8 mouse cellular contexts compared by ENCODE assay signal in the genomic region with DNA sequence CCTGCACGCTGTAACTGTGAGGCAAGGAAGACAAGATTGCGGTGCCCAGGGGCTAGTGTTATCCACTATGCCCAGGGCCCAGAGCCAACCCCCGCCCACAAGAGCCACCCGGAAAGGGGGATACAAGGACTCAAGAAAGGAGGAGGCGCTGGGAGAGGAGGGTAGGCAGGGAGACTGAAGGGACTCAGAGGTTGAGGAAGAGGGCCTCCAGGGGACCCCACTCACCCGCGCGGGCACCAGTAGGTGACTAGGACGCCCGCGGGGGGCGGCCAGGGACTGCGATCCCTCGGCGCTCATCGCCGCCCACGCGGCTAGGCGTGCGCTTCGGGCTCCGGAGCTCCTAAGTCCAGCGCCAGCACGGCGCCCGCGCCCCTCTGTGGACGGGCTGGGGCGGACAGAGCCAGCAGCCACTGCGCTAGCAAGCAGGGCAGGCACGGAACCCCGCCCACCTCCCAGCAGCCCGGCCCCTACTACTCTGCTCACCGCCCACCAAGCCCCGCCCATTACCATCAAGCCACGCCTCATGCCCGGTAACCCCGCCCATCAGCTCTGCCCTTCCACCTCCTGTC. TPM values are rescaled to one million over a fixed set of nuclear protein-coding genes. Genes with fewer than 3 reads are reported as not detected.
DNase-seq lines count a peak whose midpoint lies in the region; ATAC-seq and TF ChIP-seq lines count a peak whose summit lies in the region.

Gene Sntg2 (minus strand): TSS at position 443 of the 569 bp plus-strand sequence.

- H3K4me1 ChIP-seq in embryonic facial prominence, embryonic 13.5 days, result peaks cover 7% of the 10 kb centered on the region
- no peaks in the 10 kb centered on the region for H3K4me1 ChIP-seq in heart, adult 2 months (ENCODE audit: control insufficient read depth, insufficient read depth, low read length)

- ATAC-seq in embryonic facial prominence, embryonic 13.5 days (ENCODE audit: insufficient number of reproducible peaks, insufficient read depth, low FRiP score, low TSS enrichment, low read depth), result peak; percentile 88
- ATAC-seq in erythroid progenitor cell, adult 5-6 weeks (replicated peaks; ENCODE audit: low FRiP score, poor library complexity, severe bottlenecking), result no peak

- peak; percentile 78 for DNase-seq in brain, adult 2 months (ENCODE audit: low read depth, low spot score)
- DNase-seq in heart, adult 2 months, result peak; percentile 75
- DNase-seq in kidney, adult 11 months, result peak; percentile 81
- peak; percentile 63 to 69 for DNase-seq in left cerebral cortex, postnatal 25 days (ENCODE audit: low spot score in 2 of 2)
- DNase-seq in mesoderm, embryonic 11.5 days (ENCODE audit: low read depth, low spot score), result peak; percentile 88
- peak; percentile 39 for DNase-seq in skeletal muscle tissue, adult 2 months (ENCODE audit: low read depth, low spot score)

- H3K4me2 ChIP-seq in embryonic facial prominence, embryonic 13.5 days, result peak within 1 kb of the TSS; percentile 98

- no peaks in the 10 kb centered on the region for H3K9me3 ChIP-seq in embryonic facial prominence, embryonic 13.5 days

- intact Hi-C loops in heart, adult 2 months (cut with DNase I), result loop anchor here (5.0 kb wide), 1 partner anchor 451 kb away; no protein-coding TSS in a partner anchor
- intact Hi-C loops in left cerebral cortex, postnatal 25 days (cut with DNase I), result loop anchor here (1.0 to 10.0 kb wide), 2 partner anchors 245 to 438 kb away; partner anchors contain the start of gene Pxdn

- peaks cover 27% of the 10 kb centered on the region for H3K27me3 ChIP-seq in embryonic facial prominence, embryonic 13.5 days
- no peaks in the 10 kb centered on the region; the same call in 1 of the 2 replicates for H3K27me3 ChIP-seq in heart, adult 2 months (ENCODE audit: control insufficient read depth, insufficient read depth, low read length)

- WGBS in embryonic facial prominence, embryonic 13.5 days, result under 1% methylated on average over 21 of the region's 39 CpGs
- 2% methylated on average over 39 of the region's 39 CpGs for WGBS in heart, adult 2 months

- H3K36me3 ChIP-seq in embryonic facial prominence, embryonic 13.5 days, result no peaks in the 10 kb centered on the region
- no peaks in the 10 kb centered on the region for H3K36me3 ChIP-seq in heart, adult 2 months (ENCODE audit: control insufficient read depth, insufficient read depth, low read length)

- TF ChIP-seq EP300 in heart, adult 2 months (IDR thresholded peaks at IDR 0.05; ENCODE audit: insufficient read depth, low read depth, low read length), result no peak

- TF ChIP-seq CTCF in heart, adult 2 months (IDR thresholded peaks at IDR 0.05), result peak; percentile 38

- no peak within 1 kb of the TSS for H3K27ac ChIP-seq in embryonic facial prominence, embryonic 13.5 days
- no peak within 1 kb of the TSS for H3K27ac ChIP-seq in heart, adult 2 months

- TF ChIP-seq POLR2A in heart, adult 2 months (IDR thresholded peaks at IDR 0.05; ENCODE audit: insufficient read depth, low read depth, low read length), result no peak

- H3K9ac ChIP-seq in embryonic facial prominence, embryonic 13.5 days, result peak within 1 kb of the TSS; percentile 69
- no peak within 1 kb of the TSS for H3K9ac ChIP-seq in heart, adult 2 months (ENCODE audit: low read depth, low read length)

- H3K79me2 ChIP-seq in heart, adult 2 months (replicated peaks; ENCODE audit: control insufficient read depth, insufficient read depth, low read length), result no peaks in the 10 kb centered on the region

- H3K4me3 ChIP-seq in embryonic facial prominence, embryonic 13.5 days, result peak within 1 kb of the TSS; percentile 51
- peak within 1 kb of the TSS; percentile 44 for H3K4me3 ChIP-seq in heart, adult 2 months

RNA-seq across cellular contexts. Expression of gene Sntg2, which starts in this region (rescaled TPM):
- polyA plus RNA-seq in embryonic facial prominence, embryonic 13.5 days (2015; fragmentation: Nextera tagmentation; extraction: Ambion mirVana), result 1.5 and 2.3 TPM in 2 replicates
- under 1 TPM; 0.29 to 0.48 TPM for total RNA-seq in heart, adult 2 months (2021)
- polyA plus RNA-seq in heart, adult 2 months (2012; rRNA removed), result 0.55 and 0.88 TPM in 2 replicates
- total RNA-seq in left cerebral cortex, postnatal 25 days (2021), result 1 to 10 TPM; 6.5 to 9.9 TPM
- not detected in 2 replicates for total RNA-seq in erythroid progenitor cell, adult 5-6 weeks (2015; ENCODE audit: low replicate concordance)
- not detected in 2 replicates for total RNA-seq in erythroid progenitor cell, adult 5-6 weeks (2017; ENCODE audit: low replicate concordance)

Comparison
In these comparisons a context has a peak if more than half of its experiments do, and no peak if none do; other contexts are left out.
1. RNA of gene Sntg2 (total RNA-seq): 6.5 to 9.9 TPM in left cerebral cortex, postnatal 25 days; 0.29 to 0.48 TPM in heart, adult 2 months and not detected in erythroid progenitor cell, adult 5-6 weeks; every median in the first group is over 4 times any median in the second.
2. Peak in DNase-seq and H3K4me3 ChIP-seq in heart, adult 2 months; RNA of the gene not detected or under 1 TPM.
3. Peak in every context shown above with its lines, with median percentiles within 50 percentile points of each other: DNase-seq.